Mouse (Mus musculus): ENCODE measurements around the gene Pcgf2. TPM values are rescaled to one million over a fixed set of nuclear protein-coding genes. Genes with fewer than 3 reads are reported as not detected.

Gene Pcgf2
- polyA plus RNA-seq, 1 experiment, result 24.3 TPM

- Histone ChIP-seq H3ac (ENCODE audit: control insufficient read depth, insufficient read length) (no peak overlapping the region), H3K4me2 (ENCODE audit: low read depth) (no peak overlapping the region), H3K27me3 (ENCODE audit: control insufficient read depth, insufficient read depth, insufficient read length) (no peaks in the 10 kb centered on the region), H3K36me3 (ENCODE audit: control insufficient read depth, insufficient read depth) (peaks cover 3% of the 10 kb centered on the region), H3K4me3 (no peak overlapping the region), H3K79me2 (ENCODE audit: control insufficient read depth, insufficient read depth) (no peaks in the 10 kb centered on the region)
- TF ChIP-seq MAX (IDR thresholded peaks at IDR 0.05; ENCODE audit: low read depth) (no peak), POLR2AphosphoS2 (IDR thresholded peaks at IDR 0.05; ENCODE audit: insufficient read length, low read depth) (peak; percentile 72), MYOD1 (IDR thresholded peaks at IDR 0.05; ENCODE audit: control insufficient read depth in 1 of 3, insufficient read length in 2 of 3, low read depth in 2 of 3) (no peak), SRF (IDR thresholded peaks at IDR 0.05; ENCODE audit: control insufficient read depth, insufficient read length, low read depth) (no peak), TCF12 (IDR thresholded peaks at IDR 0.05; ENCODE audit: insufficient read depth, poor library complexity, severe bottlenecking) (no peak), TCF3 (IDR thresholded peaks at IDR 0.05; ENCODE audit: insufficient read length, low read depth) (no peak)
Observed at GRCm38 (mm10) chr11:97684766-97685165, 15.5 kb downstream of the Pcgf2 start.

- Histone ChIP-seq H3K79me2 (ENCODE audit: control insufficient read depth, insufficient read depth) (no peaks in the 10 kb centered on the region), H3K27me3 (ENCODE audit: control insufficient read depth, insufficient read depth, insufficient read length) (no peaks in the 10 kb centered on the region), H3ac (ENCODE audit: control insufficient read depth, insufficient read length) (no peak overlapping the region), H3K4me2 (ENCODE audit: low read depth) (no peak overlapping the region), H3K4me3 (no peak overlapping the region), H3K36me3 (ENCODE audit: control insufficient read depth, insufficient read depth) (no peaks in the 10 kb centered on the region)
- no peak for TF ChIP-seq MYOG (IDR thresholded peaks at IDR 0.05; ENCODE audit: control insufficient read depth in 1 of 3, insufficient read depth in 1 of 3, insufficient read length in 2 of 3, low read depth in 2 of 3)
- TF ChIP-seq E2F4 (IDR thresholded peaks at IDR 0.05; ENCODE audit: insufficient read depth), result no peak
- no peak for TF ChIP-seq USF1 (IDR thresholded peaks at IDR 0.05; ENCODE audit: low read depth)
- TF ChIP-seq MYOD1 (IDR thresholded peaks at IDR 0.05; ENCODE audit: control insufficient read depth in 1 of 3, insufficient read length in 2 of 3, low read depth in 2 of 3), result no peak
- TF ChIP-seq TCF12 (IDR thresholded peaks at IDR 0.05; ENCODE audit: insufficient read depth, poor library complexity, severe bottlenecking), result no peak
- no peak for TF ChIP-seq SRF (IDR thresholded peaks at IDR 0.05; ENCODE audit: control insufficient read depth, insufficient read length, low read depth)
- TF ChIP-seq TCF3 (IDR thresholded peaks at IDR 0.05; ENCODE audit: insufficient read length, low read depth), result no peak
- no peak for TF ChIP-seq CEBPB (IDR thresholded peaks at IDR 0.05; ENCODE audit: insufficient read depth, poor library complexity, severe bottlenecking)
- no peak for TF ChIP-seq REST (IDR thresholded peaks at IDR 0.05; ENCODE audit: insufficient read depth, insufficient read length)
- TF ChIP-seq MAX (IDR thresholded peaks at IDR 0.05; ENCODE audit: low read depth), result no peak
- no peak for TF ChIP-seq POLR2A (IDR thresholded peaks at IDR 0.05; ENCODE audit: insufficient read length, low read depth)
Observed at GRCm38 (mm10) chr11:97684063-97684680, 16.1 kb downstream of the Pcgf2 start.

- H3K4me3 ChIP-seq, result no peak overlapping the region
- H3K4me2 ChIP-seq (ENCODE audit: low read depth), result no peak overlapping the region
- TF ChIP-seq REST (IDR thresholded peaks at IDR 0.05; ENCODE audit: insufficient read depth, insufficient read length), result no peak
- no peak for TF ChIP-seq SRF (IDR thresholded peaks at IDR 0.05; ENCODE audit: control insufficient read depth, insufficient read length, low read depth)
- TF ChIP-seq MAX (IDR thresholded peaks at IDR 0.05; ENCODE audit: low read depth), result no peak
- TF ChIP-seq MYOG (IDR thresholded peaks at IDR 0.05; ENCODE audit: control insufficient read depth in 1 of 3, insufficient read depth in 1 of 3, insufficient read length in 2 of 3, low read depth in 2 of 3), result no peak
- TF ChIP-seq TCF12 (IDR thresholded peaks at IDR 0.05; ENCODE audit: insufficient read depth, poor library complexity, severe bottlenecking), result no peak
- TF ChIP-seq USF1 (IDR thresholded peaks at IDR 0.05; ENCODE audit: low read depth), result no peak
- TF ChIP-seq TCF3 (IDR thresholded peaks at IDR 0.05; ENCODE audit: insufficient read length, low read depth), result no peak
- TF ChIP-seq POLR2AphosphoS2 (IDR thresholded peaks at IDR 0.05; ENCODE audit: insufficient read length, low read depth), result no peak
- no peak for TF ChIP-seq MYOD1 (IDR thresholded peaks at IDR 0.05; ENCODE audit: control insufficient read depth in 1 of 3, insufficient read length in 2 of 3, low read depth in 2 of 3)
- TF ChIP-seq CEBPB (IDR thresholded peaks at IDR 0.05; ENCODE audit: insufficient read depth, poor library complexity, severe bottlenecking), result no peak
- no peak for TF ChIP-seq E2F4 (IDR thresholded peaks at IDR 0.05; ENCODE audit: insufficient read depth)
- TF ChIP-seq POLR2A (IDR thresholded peaks at IDR 0.05; ENCODE audit: insufficient read length, low read depth), result no peak
- peaks cover 2% of the 10 kb centered on the region for H3K36me3 ChIP-seq (ENCODE audit: control insufficient read depth, insufficient read depth)
- no peak overlapping the region for H3ac ChIP-seq (ENCODE audit: control insufficient read depth, insufficient read length)
- no peaks in the 10 kb centered on the region for H3K79me2 ChIP-seq (ENCODE audit: control insufficient read depth, insufficient read depth)
- H3K27me3 ChIP-seq (ENCODE audit: control insufficient read depth, insufficient read depth, insufficient read length), result no peaks in the 10 kb centered on the region
Observed at GRCm38 (mm10) chr11:97682504-97683055, 17.7 kb downstream of the Pcgf2 start.

GRCm38 (mm10) chr11:97680430-97680829, 19.9 kb downstream of the Pcgf2 start:
- H3K36me3 ChIP-seq (ENCODE audit: control insufficient read depth, insufficient read depth), result peaks cover 8% of the 10 kb centered on the region
- H3K79me2 ChIP-seq (ENCODE audit: control insufficient read depth, insufficient read depth), result no peaks in the 10 kb centered on the region
- H3ac ChIP-seq (ENCODE audit: control insufficient read depth, insufficient read length), result no peak overlapping the region
- H3K4me3 ChIP-seq, result no peak overlapping the region
- no peaks in the 10 kb centered on the region for H3K27me3 ChIP-seq (ENCODE audit: control insufficient read depth, insufficient read depth, insufficient read length)
- no peak overlapping the region for H3K4me2 ChIP-seq (ENCODE audit: low read depth)
- TF ChIP-seq TCF12 (IDR thresholded peaks at IDR 0.05; ENCODE audit: insufficient read depth, poor library complexity, severe bottlenecking) (no peak), MYOG (IDR thresholded peaks at IDR 0.05; ENCODE audit: control insufficient read depth in 1 of 3, insufficient read depth in 1 of 3, insufficient read length in 2 of 3, low read depth in 2 of 3) (peak in 1 of 3 experiments; percentile 15), POLR2AphosphoS2 (IDR thresholded peaks at IDR 0.05; ENCODE audit: insufficient read length, low read depth) (no peak), POLR2A (IDR thresholded peaks at IDR 0.05; ENCODE audit: insufficient read length, low read depth) (no peak), TCF3 (IDR thresholded peaks at IDR 0.05; ENCODE audit: insufficient read length, low read depth) (no peak)

- H3K79me2 ChIP-seq (ENCODE audit: control insufficient read depth, insufficient read depth), result no peaks in the 10 kb centered on the region
- H3K4me2 ChIP-seq (ENCODE audit: low read depth), result no peak overlapping the region
- TF ChIP-seq E2F4 (IDR thresholded peaks at IDR 0.05; ENCODE audit: insufficient read depth) (no peak), SRF (IDR thresholded peaks at IDR 0.05; ENCODE audit: control insufficient read depth, insufficient read length, low read depth) (no peak), MYOG (IDR thresholded peaks at IDR 0.05; ENCODE audit: control insufficient read depth in 1 of 3, insufficient read depth in 1 of 3, insufficient read length in 2 of 3, low read depth in 2 of 3) (no peak), TCF3 (IDR thresholded peaks at IDR 0.05; ENCODE audit: insufficient read length, low read depth) (no peak), MAX (IDR thresholded peaks at IDR 0.05; ENCODE audit: low read depth) (no peak), USF1 (IDR thresholded peaks at IDR 0.05; ENCODE audit: low read depth) (no peak), CEBPB (IDR thresholded peaks at IDR 0.05; ENCODE audit: insufficient read depth, poor library complexity, severe bottlenecking) (no peak), MYOD1 (IDR thresholded peaks at IDR 0.05; ENCODE audit: control insufficient read depth in 1 of 3, insufficient read length in 2 of 3, low read depth in 2 of 3) (no peak), POLR2A (IDR thresholded peaks at IDR 0.05; ENCODE audit: insufficient read length, low read depth) (no peak), POLR2AphosphoS2 (IDR thresholded peaks at IDR 0.05; ENCODE audit: insufficient read length, low read depth) (no peak), REST (IDR thresholded peaks at IDR 0.05; ENCODE audit: insufficient read depth, insufficient read length) (no peak), TCF12 (IDR thresholded peaks at IDR 0.05; ENCODE audit: insufficient read depth, poor library complexity, severe bottlenecking) (no peak)
- H3K4me3 ChIP-seq, result no peak overlapping the region
- H3K27me3 ChIP-seq (ENCODE audit: control insufficient read depth, insufficient read depth, insufficient read length), result no peaks in the 10 kb centered on the region
- H3K36me3 ChIP-seq (ENCODE audit: control insufficient read depth, insufficient read depth), result peaks cover 8% of the 10 kb centered on the region
- H3ac ChIP-seq (ENCODE audit: control insufficient read depth, insufficient read length), result no peak overlapping the region
Observed at GRCm38 (mm10) chr11:97678301-97678700, 22.0 kb downstream of the Pcgf2 start.

All from myocyte (in vitro differentiated cells).